Mouse (Mus musculus): ENCODE results near the gene Zfp276. TPM values are rescaled to one million over a fixed set of nuclear protein-coding genes. Genes with fewer than 3 reads are reported as not detected.
A peak's percentile ranks its signal among the peaks of the same experiment; 100 is the strongest.
"Not testable (repeated sequence)": the region's sequence is repeated elsewhere in the genome, so short reads cannot be mapped to it uniquely, and the experiment has no call there.

The Zfp276 gene
- polyA plus RNA-seq, 1 experiment from 2014 or later: 7.8 TPM

DNA sequence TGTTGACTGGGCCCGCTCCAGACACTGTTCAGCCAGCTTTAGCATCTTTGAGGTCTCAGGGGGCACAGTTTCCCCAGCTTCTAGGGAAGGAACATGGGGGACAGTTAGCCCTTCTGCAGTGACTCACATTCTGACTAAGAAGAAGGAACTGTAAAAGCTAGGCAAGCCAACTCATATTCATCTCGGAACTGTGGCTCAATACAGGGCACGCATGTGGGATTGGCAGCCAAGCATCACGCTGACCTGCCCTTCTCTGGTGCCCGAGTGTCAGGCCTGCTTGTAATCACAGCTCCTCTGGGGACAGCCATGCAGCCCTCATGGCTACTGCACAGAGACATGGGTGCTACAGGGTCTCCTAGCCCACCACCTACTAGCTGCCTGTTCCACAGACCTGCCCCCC, 3.1 kb upstream of the Zfp276 start:
- no peak overlapping the region for H3K4me2 ChIP-seq (replicated peaks; ENCODE audit: low read depth)
- no peak overlapping the region for H3K9ac ChIP-seq (ENCODE audit: low read length)
- H3K27me3 ChIP-seq (ENCODE audit: control insufficient read depth, insufficient read depth, low read length): no peaks in the 10 kb centered on the region
- peaks cover 20% of the 10 kb centered on the region for H3K36me3 ChIP-seq (ENCODE audit: control insufficient read depth, insufficient read depth, low read length)
- H3K4me3 ChIP-seq (ENCODE audit: low read depth, low read length): no peak overlapping the region
- no peak overlapping the region for H3K27ac ChIP-seq (replicated peaks)
- DNase-seq (ENCODE audit: low spot score): no peak
- TF ChIP-seq CTCF (IDR thresholded peaks at IDR 0.05; ENCODE audit: low read depth) (no peak), EP300 (optimal IDR thresholded peaks at IDR 0.05) (no peak)
- H3K9me3 ChIP-seq (ENCODE audit: control insufficient read depth, low read length): no peaks in the 10 kb centered on the region
- no peaks in the 10 kb centered on the region; the same call in none of the 2 replicates for H3K4me1 ChIP-seq (replicated peaks; ENCODE audit: control insufficient read depth, insufficient read depth)
- WGBS: 92% methylated on average over 5 of the region's 5 CpGs
- ATAC-seq (ENCODE audit: low FRiP score, low TSS enrichment): no peak

DNA sequence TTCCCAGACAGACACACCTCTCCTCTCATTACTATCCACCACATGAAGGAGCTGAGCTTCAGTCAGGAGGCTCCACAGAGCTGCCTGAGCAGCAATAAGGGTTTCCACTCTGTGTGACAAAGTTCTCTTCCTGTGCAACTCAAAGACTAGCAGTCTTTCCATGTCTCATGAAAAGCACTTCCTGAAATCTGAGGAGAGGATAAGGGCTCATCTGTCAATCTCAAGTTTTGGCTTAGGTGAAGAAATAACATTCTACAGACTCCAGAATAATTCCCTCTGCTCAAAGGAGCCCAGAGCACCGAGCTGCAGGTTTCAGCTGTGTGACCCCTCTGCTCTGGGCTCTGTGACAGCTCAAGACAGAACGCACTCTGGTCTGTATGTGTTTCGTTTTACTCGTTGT, 1.1 kb upstream of the Zfp276 start:
- 39% methylated on average over 4 of the region's 4 CpGs for WGBS
- no peaks in the 10 kb centered on the region for H3K9me3 ChIP-seq (ENCODE audit: control insufficient read depth, low read length)
- H3K36me3 ChIP-seq (ENCODE audit: control insufficient read depth, insufficient read depth, low read length): peaks cover 15% of the 10 kb centered on the region
- TF ChIP-seq CTCF (IDR thresholded peaks at IDR 0.05; ENCODE audit: low read depth): no peak
- TF ChIP-seq EP300 (optimal IDR thresholded peaks at IDR 0.05): no peak
- H3K27ac ChIP-seq (replicated peaks): peak overlapping the region; percentile 40; the same call in 1 of the 2 replicates
- H3K27me3 ChIP-seq (ENCODE audit: control insufficient read depth, insufficient read depth, low read length): no peaks in the 10 kb centered on the region
- H3K4me2 ChIP-seq (replicated peaks; ENCODE audit: low read depth): peak overlapping the region; percentile 94
- peak overlapping the region; percentile 97 for H3K4me3 ChIP-seq (ENCODE audit: low read depth, low read length)
- ATAC-seq (ENCODE audit: low FRiP score, low TSS enrichment): no peak
- no peaks in the 10 kb centered on the region; the same call in none of the 2 replicates for H3K4me1 ChIP-seq (replicated peaks; ENCODE audit: control insufficient read depth, insufficient read depth)
- no peak overlapping the region for H3K9ac ChIP-seq (ENCODE audit: low read length)
- no peak for DNase-seq (ENCODE audit: low spot score)

DNA sequence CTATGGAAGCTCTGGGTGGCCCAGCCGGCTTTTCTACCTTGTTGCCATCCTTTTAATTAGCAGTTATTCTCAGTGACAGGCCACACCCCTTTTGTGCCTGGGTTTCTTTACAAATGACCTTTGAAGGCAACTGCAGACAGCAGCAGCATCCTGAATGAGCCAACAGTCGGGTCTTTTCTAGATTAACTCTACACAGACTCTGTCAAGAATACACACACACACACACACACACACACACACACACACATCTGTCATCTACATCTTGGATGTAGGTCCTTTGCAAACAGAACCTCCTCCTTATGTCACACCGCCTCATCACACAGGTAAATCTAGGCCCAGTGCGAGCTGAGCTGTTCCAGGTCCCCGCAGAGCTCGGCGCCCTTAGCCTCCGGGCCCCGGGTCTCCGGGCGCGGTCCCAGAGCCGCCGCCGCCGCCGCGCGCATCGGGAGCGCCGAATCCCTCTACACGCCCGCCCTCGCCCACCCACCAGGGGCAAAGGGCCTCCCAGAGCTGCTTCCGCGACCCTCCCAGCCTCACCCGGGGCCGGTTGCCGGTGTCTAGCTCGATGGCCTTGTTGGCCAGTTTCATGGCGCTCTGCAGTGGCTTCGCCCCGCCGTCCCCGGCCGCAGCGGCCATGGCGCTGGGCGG, 420 bp upstream of the Zfp276 start:
- peak overlapping the region; percentile 94 for H3K4me2 ChIP-seq (replicated peaks; ENCODE audit: low read depth)
- peak overlapping the region; percentile 96 for H3K9ac ChIP-seq (ENCODE audit: low read length)
- ATAC-seq (ENCODE audit: low FRiP score, low TSS enrichment): peak; percentile 32
- DNase-seq (ENCODE audit: low spot score): peak; percentile 31
- TF ChIP-seq CTCF (IDR thresholded peaks at IDR 0.05; ENCODE audit: low read depth): no peak
- no peak for TF ChIP-seq EP300 (optimal IDR thresholded peaks at IDR 0.05)
- H3K36me3 ChIP-seq (ENCODE audit: control insufficient read depth, insufficient read depth, low read length): peaks cover 22% of the 10 kb centered on the region
- peak overlapping the region; percentile 97 for H3K4me3 ChIP-seq (ENCODE audit: low read depth, low read length)
- H3K27ac ChIP-seq (replicated peaks): peak overlapping the region; percentile 94
- H3K27me3 ChIP-seq (ENCODE audit: control insufficient read depth, insufficient read depth, low read length): no peaks in the 10 kb centered on the region
- H3K9me3 ChIP-seq (ENCODE audit: control insufficient read depth, low read length): no peaks in the 10 kb centered on the region
- under 1% methylated on average over 20 of the region's 40 CpGs for WGBS
- H3K4me1 ChIP-seq (replicated peaks; ENCODE audit: control insufficient read depth, insufficient read depth): no peaks in the 10 kb centered on the region; the same call in none of the 2 replicates

DNA sequence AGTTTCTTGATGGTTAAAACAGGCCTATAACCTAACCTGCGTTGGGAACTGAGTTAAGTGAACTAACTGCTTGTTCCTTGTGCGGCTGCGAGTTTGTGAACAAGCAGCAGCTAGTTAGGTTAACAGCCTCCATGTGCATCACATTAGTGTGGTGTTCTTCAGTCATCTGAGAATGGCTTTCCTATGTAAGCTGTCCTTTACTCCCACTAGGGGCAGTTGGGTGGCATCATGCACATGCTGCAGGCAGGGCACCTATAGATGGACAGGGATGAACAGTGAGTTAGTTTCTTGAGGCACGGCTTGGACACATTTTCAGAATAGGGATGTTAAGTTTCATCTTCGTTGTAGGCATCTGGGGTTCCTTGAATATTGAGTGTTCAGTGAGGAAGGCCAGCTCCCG, 1.2 kb downstream of the Zfp276 start:
- ATAC-seq (ENCODE audit: low FRiP score, low TSS enrichment) (no peak), DNase-seq (ENCODE audit: low spot score) (no peak)
- TF ChIP-seq CTCF (IDR thresholded peaks at IDR 0.05; ENCODE audit: low read depth): peak; percentile 49
- TF ChIP-seq EP300 (optimal IDR thresholded peaks at IDR 0.05): no peak
- Histone ChIP-seq H3K4me1 (replicated peaks; ENCODE audit: control insufficient read depth, insufficient read depth) (no peaks in the 10 kb centered on the region; the same call in none of the 2 replicates), H3K36me3 (ENCODE audit: control insufficient read depth, insufficient read depth, low read length) (peaks cover 29% of the 10 kb centered on the region), H3K9me3 (ENCODE audit: control insufficient read depth, low read length) (no peaks in the 10 kb centered on the region), H3K27me3 (ENCODE audit: control insufficient read depth, insufficient read depth, low read length) (no peaks in the 10 kb centered on the region), H3K27ac (replicated peaks) (no peak overlapping the region), H3K4me3 (ENCODE audit: low read depth, low read length) (peak overlapping the region; percentile 97), H3K4me2 (replicated peaks; ENCODE audit: low read depth) (peak overlapping the region; percentile 94), H3K9ac (ENCODE audit: low read length) (peak overlapping the region; percentile 96)
- 63% methylated on average over 6 of the region's 6 CpGs for WGBS

DNA sequence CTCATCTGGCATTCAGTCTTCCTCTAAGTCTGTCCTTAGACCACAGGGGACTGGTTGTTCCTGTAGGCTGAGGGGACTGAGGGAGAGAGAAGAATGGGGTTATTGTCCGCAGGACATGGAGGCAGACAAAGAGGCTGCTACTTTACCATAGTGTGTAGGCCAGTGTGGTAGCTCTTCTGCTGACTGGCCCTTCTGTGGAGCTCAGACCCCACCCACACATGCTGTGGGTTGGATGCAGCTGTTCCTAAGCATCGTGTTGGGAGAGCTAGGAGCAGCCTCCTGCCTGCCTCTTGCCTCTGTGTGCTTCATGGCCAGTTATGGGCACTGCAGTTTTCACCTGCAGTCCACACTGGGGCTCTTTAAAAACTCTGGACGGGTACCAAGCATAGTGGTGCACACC, 3.1 kb downstream of the Zfp276 start:
- no peak for DNase-seq (ENCODE audit: low spot score)
- Histone ChIP-seq H3K4me2 (replicated peaks; ENCODE audit: low read depth) (no peak overlapping the region), H3K4me3 (ENCODE audit: low read depth, low read length) (no peak overlapping the region), H3K9ac (ENCODE audit: low read length) (no peak overlapping the region), H3K27ac (replicated peaks) (no peak overlapping the region), H3K36me3 (ENCODE audit: control insufficient read depth, insufficient read depth, low read length) (peaks cover 28% of the 10 kb centered on the region), H3K9me3 (ENCODE audit: control insufficient read depth, low read length) (no peaks in the 10 kb centered on the region), H3K27me3 (ENCODE audit: control insufficient read depth, insufficient read depth, low read length) (no peaks in the 10 kb centered on the region), H3K4me1 (replicated peaks; ENCODE audit: control insufficient read depth, insufficient read depth) (no peaks in the 10 kb centered on the region; the same call in none of the 2 replicates)
- no peak for ATAC-seq (ENCODE audit: low FRiP score, low TSS enrichment)
- 89% methylated on average over 3 of the region's 3 CpGs for WGBS
- TF ChIP-seq EP300 (optimal IDR thresholded peaks at IDR 0.05): no peak
- no peak for TF ChIP-seq CTCF (IDR thresholded peaks at IDR 0.05; ENCODE audit: low read depth)

DNA sequence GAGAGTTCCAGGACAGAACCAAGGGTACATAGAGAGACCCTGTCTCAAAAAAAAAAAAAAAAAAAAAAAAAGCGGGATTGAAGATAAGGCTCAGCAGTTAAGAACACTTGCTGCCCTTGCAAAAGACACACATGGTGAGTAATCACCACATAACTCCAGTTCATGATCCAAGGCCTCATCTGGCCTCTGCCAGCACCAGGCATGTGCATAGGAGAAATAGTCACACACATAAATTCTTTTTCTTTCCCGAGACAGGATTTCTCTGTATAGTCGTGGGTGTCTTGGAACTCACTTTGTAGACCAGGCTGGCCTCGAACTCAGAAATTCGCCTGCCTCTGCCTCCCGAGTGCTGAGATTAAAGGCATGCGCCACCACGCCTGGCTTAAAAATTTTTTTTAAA, 3.6 kb downstream of the Zfp276 start:
- H3K36me3 ChIP-seq (ENCODE audit: control insufficient read depth, insufficient read depth, low read length): peaks cover 28% of the 10 kb centered on the region
- not testable (repeated sequence) for DNase-seq (ENCODE audit: low spot score); H3K27me3 ChIP-seq (ENCODE audit: control insufficient read depth, insufficient read depth, low read length); H3K4me2 ChIP-seq (replicated peaks; ENCODE audit: low read depth); H3K4me3 ChIP-seq (ENCODE audit: low read depth, low read length); H3K27ac ChIP-seq (replicated peaks); H3K9ac ChIP-seq (ENCODE audit: low read length); H3K4me1 ChIP-seq (replicated peaks; ENCODE audit: control insufficient read depth, insufficient read depth); ATAC-seq (ENCODE audit: low FRiP score, low TSS enrichment); H3K9me3 ChIP-seq (ENCODE audit: control insufficient read depth, low read length)
- 90% methylated on average over 8 of the region's 8 CpGs for WGBS
